Mouse (Mus musculus) neutrophil, adult 5-6 weeks (primary cell): ENCODE measurements around the gene Fam187b. TPM values are rescaled to one million over a fixed set of nuclear protein-coding genes. Genes with fewer than 3 reads are reported as not detected.

Experiments
- ATAC-seq: fragments of 151-379, 151-347 bp; 2 replicates; pipeline ENCODE4 v1.8.0; 2017; ENCODE audit warnings: mild to moderate bottlenecking, moderate TSS enrichment; ENCODE audit not compliant: insufficient number of reproducible peaks, poor library complexity, low FRiP score, severe bottlenecking; ENCODE audit errors: extremely low read depth
- total RNA-seq: library from RNA; stranded (forward); fragments of 200-1000 nt; gene quantifications from 2 replicates; pipeline ENCODE4 v1.2.3, GENCODE M21; 2017

Gene Fam187b
- total RNA-seq, 1 experiment from 2014 or later, result 1.4 TPM

DNA sequence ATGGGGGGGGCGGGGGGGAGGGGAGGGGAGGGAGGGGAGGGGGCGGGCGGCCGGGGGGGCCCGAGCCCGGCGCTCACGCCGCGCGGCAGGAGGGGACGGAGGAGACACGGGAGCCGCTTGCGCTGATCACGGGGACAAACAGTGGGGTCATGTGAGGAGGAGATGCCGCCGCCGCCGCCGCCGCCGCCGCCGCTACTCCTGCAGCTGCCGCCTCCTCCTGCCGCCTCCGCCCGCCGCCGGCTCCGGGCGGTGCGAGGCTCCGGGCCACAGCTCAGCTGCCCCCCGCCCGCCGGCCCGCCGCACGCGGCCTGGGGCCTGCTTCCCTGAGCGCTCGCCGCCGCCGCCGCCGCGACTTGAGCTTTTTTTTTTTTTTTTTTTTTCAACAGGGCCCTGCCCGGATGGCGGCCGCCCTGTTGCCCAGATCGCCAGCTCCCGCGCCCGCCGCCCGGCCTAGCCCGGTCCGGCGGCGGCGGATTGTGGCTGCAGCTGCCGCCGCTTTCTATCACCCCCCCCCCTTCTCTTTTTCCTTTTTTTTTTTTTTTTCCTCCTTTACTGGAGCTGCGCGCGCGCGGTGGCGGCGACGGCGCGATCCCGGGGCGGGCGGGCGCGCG, 16.7 kb upstream of the Fam187b start, which contains the start of gene Usf2:
Gene Usf2, minus strand, starts transcription at position 48 of the 611 bp plus-strand sequence.
- ATAC-seq, result 0 out of 2 replicates have a peak, but pooled peaks have one; percentile 18

DNA sequence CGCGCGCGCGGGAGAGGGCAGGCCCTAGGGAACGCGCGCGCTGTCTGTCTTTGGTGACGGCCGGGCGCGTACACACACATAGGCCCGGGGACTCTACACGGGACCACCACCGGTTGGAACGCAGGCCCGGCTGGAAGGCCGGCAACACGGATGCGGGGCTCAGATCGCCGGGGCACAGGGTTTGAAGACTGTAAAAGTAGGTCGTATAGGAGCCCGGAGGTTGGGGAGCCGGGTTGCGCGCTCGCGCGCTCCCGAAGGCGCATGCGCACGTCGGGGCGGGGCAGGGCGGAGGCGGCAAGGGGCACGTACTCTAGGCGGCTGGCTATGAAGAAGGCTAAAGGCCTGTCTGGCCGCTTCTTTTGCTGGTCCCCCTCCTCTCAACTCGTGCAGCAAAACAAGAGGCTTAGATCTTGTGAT, 16.2 kb upstream of the Fam187b start:
- peak; percentile 32; the same call in 1 of the 2 replicates for ATAC-seq

DNA sequence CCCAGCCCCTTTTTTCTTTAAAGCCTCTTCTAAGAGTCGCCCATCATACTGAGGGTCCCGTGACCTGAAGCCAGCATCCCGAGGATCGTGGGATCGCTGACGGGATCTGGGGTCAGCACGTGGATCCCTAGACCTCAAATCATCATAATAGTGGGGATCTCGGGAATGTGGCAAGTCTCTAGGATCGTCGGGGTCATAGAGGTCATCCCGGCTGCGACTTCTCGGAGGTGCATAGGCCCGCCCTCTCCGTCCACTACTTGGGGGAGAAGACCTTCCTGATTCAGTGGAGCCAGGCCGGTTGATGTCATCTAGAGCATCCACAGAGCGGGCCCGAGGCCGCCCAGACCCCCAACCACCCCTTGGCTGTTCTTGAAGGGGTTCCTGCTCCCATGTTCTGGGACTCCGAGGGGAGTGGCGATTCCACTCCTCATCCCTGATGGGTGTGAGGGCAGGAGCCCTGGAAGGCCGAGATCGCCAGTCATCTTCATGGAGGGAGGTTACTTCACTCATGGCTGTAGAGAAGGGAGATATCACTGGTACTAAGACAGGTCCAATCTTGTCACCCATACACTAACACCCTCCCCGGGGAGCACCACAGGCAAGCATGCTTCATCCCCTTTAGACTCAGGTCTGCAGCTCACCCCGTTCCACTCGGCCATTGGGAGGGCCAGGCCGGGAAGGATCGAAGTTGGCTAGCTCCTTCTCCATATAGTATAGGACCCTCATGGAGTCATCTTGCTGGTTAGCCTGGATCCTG, 15.3 kb upstream of the Fam187b start:
- ATAC-seq, result no peak

DNA sequence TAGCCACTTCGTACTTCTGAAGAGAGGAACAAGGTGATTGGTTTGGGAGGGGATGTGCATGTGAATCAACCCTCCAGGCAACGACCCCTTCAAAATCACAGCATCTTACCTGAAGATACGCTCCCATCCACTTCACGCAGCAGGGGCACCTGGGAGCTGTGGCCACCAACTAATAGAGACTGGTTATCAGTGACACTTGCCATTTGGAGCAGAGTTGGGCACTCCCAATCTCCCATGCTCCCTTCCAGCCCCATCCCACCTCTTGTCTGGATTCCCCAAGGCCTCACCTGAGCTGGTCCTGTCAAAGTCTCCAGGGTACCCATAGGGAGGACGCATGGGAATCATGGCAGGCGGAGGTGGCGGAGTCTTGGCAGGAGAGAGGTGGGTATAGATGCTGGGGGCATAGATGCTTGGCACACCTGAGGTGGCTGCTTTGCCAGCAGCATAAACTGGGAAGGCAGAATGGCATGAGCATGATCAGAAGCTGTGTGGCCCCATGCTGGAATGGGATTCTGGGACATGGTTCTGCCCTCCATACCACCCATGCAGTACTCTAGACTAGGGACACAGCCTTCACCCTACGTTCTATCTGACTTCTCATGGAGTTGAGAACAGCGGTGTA, 14.6 kb upstream of the Fam187b start:
- ATAC-seq, result no peak

DNA sequence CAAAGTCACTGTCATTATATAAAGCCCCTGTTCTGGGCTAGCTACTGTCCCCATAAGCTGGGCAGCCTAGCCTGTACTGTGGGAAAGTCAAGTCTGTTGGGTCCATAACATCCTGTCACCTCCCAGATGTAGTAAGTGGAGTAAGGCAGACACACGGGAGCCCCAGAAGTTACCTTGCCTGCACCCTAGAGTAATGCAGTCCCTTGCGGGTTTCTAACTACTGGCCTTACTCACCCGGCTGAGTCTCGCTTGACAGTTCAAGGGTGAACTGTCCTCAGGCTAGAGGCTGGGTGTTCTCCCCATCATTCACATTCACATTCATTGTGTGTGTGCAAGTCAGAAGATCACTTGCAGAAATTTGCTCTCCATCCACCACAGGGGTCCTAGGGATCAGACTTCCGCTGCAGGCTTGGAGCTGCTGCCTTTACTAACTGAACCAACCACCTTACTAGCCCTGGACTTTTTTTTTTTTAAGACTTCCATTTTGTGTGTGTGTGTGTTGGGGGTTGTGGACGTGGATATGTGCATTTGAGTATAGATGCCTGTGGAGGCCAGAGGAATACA, 13.7 kb upstream of the Fam187b start:
- ATAC-seq, result no peak

DNA sequence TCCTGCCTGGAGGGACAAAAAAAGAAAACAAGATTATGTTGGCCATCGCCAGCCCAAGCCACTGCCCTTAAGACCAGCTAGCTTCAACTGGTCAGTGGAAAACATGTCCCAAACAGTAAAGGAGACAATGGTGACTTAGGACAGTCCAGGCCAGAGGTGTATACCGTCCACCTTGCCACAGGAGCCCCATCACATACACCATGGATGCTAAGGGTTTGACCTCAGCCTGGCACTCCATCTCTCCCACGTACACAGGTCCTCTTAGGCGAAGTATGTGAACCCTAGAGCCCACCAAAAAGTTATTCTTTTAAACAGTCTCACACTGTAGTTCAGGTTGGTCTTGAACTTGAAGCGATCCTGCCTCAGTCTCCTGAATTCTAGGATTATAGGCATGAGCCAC, 10.7 kb upstream of the Fam187b start:
- no peak for ATAC-seq

DNA sequence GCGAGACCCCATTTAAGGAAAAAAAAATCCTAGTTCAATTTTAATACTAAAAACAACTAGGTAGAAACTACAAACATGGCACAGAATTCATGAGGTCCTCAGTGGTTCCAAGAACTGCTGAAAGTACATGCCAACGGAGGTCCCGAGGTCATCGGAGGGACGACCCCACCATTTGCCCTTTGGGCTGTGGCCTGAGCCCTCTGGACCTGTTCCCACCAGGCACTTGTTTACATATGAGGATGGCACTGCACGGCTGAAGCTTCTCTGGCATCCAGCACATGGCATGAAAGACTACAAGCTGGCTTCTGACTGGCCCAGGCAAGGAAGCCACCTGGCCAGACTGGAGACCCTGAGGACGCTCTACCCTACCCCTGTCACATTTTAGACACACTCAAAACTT, 9.2 kb upstream of the Fam187b start:
- no peak for ATAC-seq

DNA sequence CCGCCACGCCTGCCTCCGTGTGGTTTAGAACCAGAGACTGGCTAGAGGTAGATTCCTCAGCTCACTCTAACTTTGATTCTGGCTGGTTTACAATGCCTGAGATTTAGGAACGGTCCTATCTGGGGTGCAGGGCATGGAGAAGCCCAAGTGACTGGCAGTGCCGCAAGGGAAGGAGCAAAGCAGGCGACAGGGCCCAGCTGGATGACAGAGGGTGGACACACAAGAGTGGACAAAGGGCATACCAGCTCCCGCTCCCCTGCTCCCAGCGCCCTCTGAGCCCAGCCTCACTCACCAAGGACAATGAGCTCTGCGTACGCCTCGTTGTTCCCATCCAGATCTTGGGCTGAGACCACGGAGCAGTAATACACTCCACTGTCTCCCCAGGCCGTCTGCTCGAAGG, 7.9 kb upstream of the Fam187b start:
- ATAC-seq, result no peak

DNA sequence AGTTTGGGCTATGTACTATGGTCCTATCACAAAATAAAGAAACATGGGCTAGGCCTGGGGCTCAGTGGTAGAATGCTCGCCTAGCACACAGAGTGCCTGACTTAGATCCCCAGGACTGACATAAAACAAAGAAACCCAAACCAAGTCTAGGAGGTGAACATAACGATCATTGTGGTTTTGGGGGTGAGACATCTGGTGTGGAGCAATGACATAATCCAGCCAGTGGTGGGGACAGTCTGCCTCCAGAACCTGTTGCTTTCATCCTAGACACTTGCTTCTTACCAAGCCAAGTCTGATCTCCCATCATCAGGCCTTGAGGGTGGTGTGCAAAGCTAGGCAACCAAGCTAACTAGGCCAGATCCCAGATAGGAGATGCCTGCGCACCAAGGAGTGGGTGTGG, 6.9 kb upstream of the Fam187b start:
- no peak for ATAC-seq

DNA sequence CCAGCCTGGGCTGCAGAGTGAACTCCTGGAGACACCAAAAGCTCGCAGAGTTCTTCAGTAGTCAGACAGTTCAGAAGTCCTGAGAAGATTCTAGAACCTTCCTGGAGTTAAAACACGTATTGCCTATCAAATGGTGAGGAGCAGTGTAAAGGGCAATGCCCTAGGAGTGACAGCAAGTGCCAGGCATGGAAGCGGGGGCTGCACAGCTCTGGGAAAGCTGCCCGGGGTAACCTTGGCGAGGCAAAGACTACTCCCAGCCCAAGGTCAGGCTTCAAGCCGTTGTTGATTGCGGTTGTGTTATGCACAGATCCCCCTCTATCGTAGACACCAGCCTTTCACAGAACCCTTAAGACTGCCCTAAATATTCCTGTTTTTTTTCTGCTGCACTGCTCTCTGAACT, 5.0 kb upstream of the Fam187b start:
- ATAC-seq, result no peak

DNA sequence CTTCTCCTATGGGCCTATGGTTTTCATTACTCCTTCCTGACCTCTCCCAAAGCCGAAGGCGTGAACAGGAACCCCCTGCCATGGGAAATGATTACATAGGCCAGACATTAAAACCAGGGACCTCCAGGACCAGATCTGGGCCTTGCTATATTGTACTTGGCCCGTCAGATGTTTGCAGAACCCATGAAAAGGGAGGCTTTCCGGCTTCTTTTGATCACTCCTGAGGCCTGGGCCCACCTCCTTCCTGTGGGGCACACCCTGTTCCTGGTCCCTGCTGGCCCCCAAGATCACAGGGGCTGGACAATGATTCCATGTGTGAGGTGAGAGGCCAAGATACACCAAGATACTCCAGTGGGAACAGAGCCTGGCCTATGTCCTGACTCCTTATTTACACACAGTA, 4.4 kb upstream of the Fam187b start:
- ATAC-seq, result no peak

DNA sequence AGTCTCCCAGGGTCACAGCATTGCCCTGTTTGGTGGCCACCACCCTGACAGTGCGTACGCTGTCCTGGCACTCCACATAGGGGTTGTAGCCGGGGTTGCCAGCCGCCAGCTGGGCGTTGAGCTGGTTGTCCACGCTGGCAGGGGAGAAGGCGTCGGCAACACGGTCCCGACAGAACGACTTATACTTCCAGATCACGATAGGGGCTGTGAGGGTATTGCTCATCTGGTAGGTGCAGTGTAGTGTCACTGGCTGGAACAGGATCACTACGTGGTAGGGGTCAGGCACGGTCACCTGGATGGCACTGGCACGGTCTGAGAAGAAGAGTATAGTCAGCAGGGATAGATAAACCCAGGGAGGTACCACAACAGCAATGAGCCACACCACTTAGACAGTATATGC, 1.7 kb upstream of the Fam187b start:
- no peak for ATAC-seq

DNA sequence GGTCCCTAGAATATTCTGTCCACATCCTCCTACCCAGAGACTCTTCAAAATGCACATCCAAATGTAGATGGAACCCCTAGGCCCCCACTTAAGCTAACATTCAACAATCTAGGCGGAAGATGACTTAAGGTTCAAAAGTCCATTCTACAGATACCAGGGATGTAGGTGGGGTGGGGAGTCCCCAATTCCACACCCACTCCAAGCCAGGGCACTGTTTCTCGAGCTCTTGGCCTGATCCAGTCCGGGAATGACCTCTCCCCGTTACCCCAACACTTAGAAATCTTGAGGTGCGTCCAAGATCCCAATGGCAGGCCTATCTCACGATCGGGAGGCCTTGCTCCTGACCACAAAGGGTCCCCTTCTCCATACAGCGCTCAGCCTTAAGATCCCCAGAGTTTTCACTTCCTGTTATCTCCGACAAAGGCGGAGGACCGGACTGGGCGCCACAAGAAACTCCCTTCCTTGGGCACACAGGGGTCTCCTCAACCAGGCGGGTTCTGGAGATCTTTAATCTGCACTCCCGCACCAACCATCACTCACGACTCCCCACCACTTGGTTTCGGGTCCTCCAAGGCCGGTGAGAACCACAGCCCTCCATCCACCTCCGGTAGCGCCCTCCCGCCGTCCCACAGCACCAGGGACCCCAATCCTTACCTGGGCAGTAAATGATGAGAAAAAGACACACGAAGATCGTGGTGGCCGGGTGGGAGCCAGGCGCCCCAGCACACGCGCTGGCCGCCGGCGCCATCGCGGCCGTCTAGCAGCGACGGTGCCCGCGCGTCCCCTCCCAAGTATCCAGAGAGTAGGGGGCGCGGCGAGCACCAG, 952 bp upstream of the Fam187b start:
- no peak for ATAC-seq

DNA sequence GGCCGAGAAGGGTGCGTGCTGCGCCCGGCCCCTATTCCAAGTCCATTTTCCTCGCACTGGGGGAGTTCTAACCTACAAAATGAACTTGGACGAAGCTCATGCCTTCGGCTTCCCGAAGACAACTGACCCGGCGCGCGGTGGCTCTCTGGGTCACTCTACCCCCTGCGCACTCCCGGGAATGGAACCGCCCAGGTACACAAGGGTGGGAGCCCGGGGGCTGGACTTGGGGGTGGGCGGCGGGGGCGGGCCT, 414 bp upstream of the Fam187b start, which contains the start of gene Lsr:
Gene Lsr, minus strand, starts transcription at position 214 of the 250 bp plus-strand sequence.
- ATAC-seq, result no peak

DNA sequence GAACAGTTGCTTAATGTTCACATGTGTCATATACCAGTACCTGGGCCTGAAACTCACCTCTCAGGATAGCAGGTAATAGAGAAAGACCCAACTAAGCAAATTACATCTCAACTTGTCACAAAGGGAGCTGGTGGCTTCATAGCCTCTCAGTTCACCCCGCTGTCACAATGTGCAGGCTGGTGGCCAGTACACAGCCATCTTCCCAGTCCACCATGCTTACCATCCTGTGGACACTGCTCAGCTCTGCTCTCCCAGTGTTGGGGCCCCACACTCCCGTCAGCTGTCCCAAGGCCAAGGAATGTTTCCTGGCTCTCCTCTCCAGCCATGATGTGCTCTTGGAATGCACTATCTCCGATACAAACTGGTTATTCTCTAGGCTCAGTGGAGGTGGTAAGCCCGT, 8.1 kb downstream of the Fam187b start:
- no peak for ATAC-seq

DNA sequence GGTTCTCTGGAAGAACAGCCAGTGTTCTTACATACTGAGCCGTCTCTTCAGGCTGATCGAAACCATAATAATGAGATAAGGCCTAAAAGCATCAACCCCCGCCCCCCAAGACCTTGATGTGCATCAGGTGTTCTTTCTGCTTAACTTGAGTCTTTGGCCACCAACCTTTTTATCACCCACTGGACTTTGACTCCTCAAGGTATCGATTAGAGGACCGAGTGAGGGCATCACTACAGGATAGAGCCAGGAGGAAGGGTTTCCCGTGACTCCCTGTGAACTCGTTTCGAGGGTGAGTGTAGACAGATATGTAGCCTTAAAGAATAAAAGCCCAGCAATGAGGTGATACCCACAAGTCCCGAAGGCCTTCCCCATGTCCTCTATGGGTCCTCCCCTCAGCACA, 11.8 kb downstream of the Fam187b start:
- no peak for ATAC-seq

DNA sequence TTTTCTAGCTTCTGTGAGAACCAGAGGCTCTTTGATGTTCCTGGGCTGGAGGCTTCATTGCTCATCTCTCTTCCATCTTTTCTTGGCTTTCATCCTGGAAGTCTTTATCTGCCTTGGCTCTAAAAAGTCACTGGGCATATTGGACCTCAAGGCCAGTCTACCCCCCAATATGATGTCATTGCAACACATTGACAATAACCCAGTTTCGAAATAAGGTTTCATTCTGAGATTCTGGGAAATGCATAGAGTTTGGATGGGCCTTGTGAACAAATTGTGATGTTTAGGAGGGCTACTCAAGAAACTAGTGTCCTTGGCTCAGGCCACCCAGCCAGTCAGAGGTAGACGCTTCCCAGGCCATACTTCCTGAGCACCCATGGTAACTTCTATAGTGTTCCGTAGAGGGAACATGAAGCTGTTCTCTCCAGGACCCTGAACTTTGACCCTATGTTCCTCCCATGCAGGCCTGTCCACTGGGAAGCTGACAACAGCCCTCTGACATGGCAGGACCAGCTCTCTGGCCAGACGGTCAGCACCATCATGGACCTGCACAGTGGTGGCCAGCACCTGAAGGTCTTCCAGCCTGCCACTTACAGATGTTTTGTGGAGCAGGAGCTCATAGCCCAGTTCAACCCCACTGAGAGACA, 15.1 kb downstream of the Fam187b start:
- no peak for ATAC-seq

DNA sequence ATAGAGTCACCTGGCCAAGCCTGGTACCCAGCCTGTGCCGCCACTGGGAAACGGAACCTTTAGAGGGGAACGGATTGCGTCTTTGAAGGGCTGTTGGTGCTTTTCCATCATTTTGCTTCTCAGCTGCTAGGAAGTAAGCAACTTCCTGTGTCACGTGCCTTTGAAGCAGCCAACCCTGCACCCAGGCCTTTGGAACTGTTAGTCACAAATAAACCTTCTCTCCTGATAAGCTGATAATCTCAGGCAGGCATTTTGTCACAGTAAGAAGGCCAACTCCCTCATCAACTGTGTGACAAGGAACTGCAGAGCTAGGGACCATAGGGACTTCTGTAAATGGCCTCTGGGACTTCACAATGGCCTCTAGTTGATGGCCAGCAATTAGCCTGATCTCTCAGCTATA, 18.6 kb downstream of the Fam187b start:
- ATAC-seq, result no peak

DNA sequence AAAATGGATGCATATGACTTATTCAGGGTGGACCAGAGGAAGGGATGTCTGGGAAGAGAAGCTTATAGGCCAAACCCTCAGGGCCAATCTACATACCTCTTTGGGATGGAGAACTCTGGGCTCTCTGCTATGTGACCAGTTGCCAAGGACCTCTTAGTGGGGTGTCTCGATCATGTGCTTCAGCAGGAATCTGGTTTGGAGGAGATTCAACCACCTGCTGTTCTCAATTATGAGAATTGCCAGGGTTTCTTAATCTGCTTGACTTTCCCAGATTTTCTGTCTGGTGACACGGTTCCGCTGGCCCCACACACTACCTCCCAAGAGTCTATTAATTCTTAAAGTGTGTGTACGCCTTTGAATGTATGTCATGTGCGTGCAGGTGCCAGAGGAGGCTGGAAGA, 20.4 kb downstream of the Fam187b start:
- ATAC-seq, result no peak
